Mouse (Mus musculus): ENCODE measurements around the gene Zfp697. TPM values are rescaled to one million over a fixed set of nuclear protein-coding genes. Genes with fewer than 3 reads are reported as not detected.
"Not testable (repeated sequence)": the region's sequence is repeated elsewhere in the genome, so short reads cannot be mapped to it uniquely, and the experiment has no call there.

Gene Zfp697
- polyA plus RNA-seq, 1 experiment from 2014 or later, result 12.2 TPM

DNA sequence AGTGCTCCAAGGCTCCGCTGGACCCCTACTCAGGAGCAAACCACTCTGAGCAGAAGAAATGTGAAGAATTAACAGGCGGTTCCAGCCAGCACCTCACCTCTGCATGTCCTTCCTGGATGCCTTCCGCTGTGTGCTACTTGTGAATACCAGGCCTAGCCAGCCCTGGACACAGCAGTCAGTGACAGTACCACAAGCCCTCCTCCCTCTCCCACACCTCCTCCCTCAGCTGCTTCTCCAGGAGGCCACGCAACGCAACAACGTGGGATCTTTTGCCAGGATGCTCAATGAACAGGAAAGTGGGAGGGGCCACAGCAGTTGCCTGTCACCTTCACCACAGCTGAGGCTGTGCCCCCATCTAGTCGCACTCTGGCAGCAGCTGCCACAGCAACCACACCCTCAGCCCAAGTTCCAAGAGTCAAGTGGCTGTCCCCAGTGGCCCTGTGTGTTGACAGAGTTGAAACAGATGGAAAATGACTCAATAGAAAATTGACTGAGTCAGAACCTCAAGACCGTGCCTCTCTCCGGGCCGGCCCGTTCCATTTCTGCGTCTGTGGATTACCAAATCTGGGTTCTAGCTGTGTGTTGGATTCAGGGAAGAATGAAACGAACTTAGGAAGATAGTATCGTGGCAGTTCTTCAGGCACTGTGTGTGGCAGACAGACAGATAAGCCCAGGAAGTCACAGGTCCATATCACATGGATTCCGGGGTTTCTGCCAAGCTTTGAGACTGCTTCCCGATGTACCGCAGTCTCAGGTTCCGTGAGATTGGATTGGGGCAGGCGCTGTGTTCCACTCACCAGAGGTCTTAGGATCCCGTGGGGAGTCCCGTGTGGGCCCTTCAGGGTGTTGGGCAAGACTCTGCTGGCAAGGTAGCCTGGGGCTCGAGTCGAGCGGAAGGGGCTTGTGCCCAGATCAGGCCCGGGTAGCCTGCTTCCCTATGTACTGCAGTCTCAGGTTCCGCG is 28.6 kb downstream of the Zfp697 start:
- H3K4me3 ChIP-seq; H3K27ac ChIP-seq; H3K27me3 ChIP-seq; H3K9me3 ChIP-seq (replicated peaks); H3K4me1 ChIP-seq; ATAC-seq; H3K9ac ChIP-seq; H3K4me2 ChIP-seq; H3K36me3 ChIP-seq (ENCODE audit: poor library complexity, severe bottlenecking): not testable (repeated sequence)
- WGBS, result 93% methylated on average over 18 of the region's 27 CpGs

DNA sequence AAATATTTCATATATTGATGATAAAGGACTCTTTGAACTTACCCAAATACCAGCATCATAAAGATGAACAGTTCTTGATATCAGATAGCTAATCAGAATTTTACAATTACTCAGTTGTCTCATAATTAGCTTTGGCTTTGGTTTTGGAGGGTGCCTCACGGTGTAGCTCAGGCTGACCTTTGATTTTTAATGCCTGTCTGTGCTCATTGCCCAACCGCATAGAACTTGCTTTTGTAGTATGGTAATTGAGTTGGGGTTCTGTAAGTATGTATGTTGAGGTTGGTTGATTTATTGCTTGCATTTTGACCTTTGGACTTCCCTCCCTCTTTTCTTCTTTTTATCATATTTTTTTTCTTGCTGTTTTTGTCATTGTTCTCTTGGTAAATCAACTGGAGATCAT is 31.5 kb downstream of the Zfp697 start:
- H3K27me3 ChIP-seq, result no peaks in the 10 kb centered on the region
- H3K27ac ChIP-seq, result no peak overlapping the region
- 82% methylated on average over 2 of the region's 2 CpGs for WGBS
- no peaks in the 10 kb centered on the region for H3K36me3 ChIP-seq (ENCODE audit: poor library complexity, severe bottlenecking)
- no peak overlapping the region for H3K4me2 ChIP-seq
- H3K9me3 ChIP-seq (replicated peaks), result no peaks in the 10 kb centered on the region
- no peak overlapping the region for H3K9ac ChIP-seq
- H3K4me1 ChIP-seq, result peaks cover 12% of the 10 kb centered on the region
- no peak for ATAC-seq
- no peak overlapping the region for H3K4me3 ChIP-seq

DNA sequence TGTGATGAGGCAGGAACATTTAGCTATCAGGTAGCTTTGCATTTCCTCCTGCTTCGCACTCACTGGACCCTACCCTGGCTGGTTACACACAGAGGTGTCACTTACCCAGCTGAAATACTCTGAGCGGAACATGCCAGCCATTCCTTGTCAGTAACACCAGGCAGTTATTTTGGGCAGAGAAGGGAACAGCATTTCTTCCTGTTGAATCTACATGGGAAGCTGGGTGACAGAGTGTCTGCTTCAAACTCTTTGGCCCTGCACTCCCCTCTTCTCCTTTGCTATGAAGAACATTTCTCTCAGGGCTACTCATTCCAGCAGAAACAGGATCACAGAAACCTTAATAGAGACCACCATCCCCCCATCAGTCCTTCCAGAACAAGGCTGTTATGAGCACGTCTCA is 32.0 kb downstream of the Zfp697 start:
- H3K9me3 ChIP-seq (replicated peaks), result no peaks in the 10 kb centered on the region
- WGBS, result 89% methylated on average over 3 of the region's 3 CpGs
- no peaks in the 10 kb centered on the region for H3K36me3 ChIP-seq (ENCODE audit: poor library complexity, severe bottlenecking)
- H3K27me3 ChIP-seq, result no peaks in the 10 kb centered on the region
- H3K27ac ChIP-seq, result no peak overlapping the region
- H3K4me3 ChIP-seq, result no peak overlapping the region
- H3K4me1 ChIP-seq, result peaks cover 12% of the 10 kb centered on the region
- H3K4me2 ChIP-seq, result no peak overlapping the region
- H3K9ac ChIP-seq, result no peak overlapping the region
- no peak for ATAC-seq

DNA sequence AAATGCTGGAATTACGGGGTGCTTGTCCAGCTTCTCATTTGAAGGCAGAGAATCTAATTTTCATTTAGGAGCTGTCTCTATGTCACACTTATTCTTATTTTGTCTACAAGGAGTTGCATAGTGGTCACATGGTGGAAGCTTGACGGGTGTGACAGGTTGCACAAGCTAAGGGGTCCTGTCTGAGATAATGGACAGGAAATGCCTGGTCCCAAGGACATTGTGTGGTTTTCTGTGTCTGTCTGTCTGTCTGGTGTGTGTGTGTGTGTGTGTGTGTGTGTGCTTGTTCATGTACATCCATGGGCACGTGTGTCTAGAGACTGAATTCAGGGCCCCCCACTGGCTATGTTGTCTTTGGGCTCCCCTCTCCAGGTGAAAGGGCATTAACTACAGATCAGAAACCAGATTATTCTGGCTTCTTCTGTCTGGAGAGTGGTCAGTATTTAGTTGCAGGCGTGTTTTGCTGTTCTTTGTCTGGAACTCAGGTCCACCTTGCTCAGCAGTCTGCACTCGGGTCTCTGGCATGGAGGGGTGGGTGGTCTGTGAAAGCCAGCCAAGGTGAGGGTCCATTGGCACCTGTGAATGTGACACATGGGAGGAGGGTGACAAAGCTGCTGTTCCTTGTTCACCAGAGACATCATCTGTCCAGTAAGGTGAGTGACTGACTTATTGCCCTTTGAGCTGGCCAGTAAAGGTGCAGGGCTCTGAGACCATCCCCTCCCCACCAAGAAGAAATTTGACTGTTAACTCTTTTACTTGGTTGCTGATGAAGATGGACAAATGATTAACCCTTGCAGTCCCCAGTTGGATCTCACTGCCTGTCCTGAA is 34.4 kb downstream of the Zfp697 start:
- Histone ChIP-seq H3K27me3 (no peaks in the 10 kb centered on the region), H3K4me3 (no peak overlapping the region), H3K9me3 (replicated peaks) (no peaks in the 10 kb centered on the region), H3K4me1 (peaks cover 15% of the 10 kb centered on the region), H3K4me2 (no peak overlapping the region), H3K27ac (no peak overlapping the region), H3K36me3 (ENCODE audit: poor library complexity, severe bottlenecking) (no peaks in the 10 kb centered on the region), H3K9ac (no peak overlapping the region)
- 86% methylated on average over 5 of the region's 5 CpGs for WGBS
- no peak for ATAC-seq

DNA sequence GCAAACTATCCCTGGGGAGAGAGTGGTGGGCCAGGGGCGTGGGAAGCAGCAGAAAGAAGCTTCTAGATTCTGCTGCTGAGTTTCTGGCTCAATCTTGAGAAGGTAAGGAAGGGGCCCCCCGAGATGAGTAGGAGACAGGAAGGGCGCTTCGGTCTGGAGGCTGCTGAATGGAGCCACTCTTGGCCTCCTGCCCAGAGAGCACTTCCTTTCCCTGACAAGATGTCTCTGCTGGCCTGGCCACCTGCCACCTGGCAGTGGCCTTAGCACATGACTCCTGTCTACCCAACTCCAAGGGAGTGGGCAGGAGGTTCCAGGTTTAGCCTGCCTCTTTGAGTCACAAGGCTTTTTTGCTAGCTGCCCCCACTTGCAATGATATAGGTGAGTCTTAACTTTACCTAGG is 35.1 kb downstream of the Zfp697 start:
- no peak overlapping the region for H3K4me3 ChIP-seq
- no peak overlapping the region for H3K27ac ChIP-seq
- H3K36me3 ChIP-seq (ENCODE audit: poor library complexity, severe bottlenecking), result no peaks in the 10 kb centered on the region
- no peak overlapping the region for H3K4me2 ChIP-seq
- WGBS, result 65% methylated on average over 4 of the region's 4 CpGs
- no peak overlapping the region for H3K9ac ChIP-seq
- peak; percentile 57; the same call in 1 of the 2 replicates for ATAC-seq
- H3K4me1 ChIP-seq, result peaks cover 15% of the 10 kb centered on the region
- H3K27me3 ChIP-seq, result no peaks in the 10 kb centered on the region
- no peaks in the 10 kb centered on the region for H3K9me3 ChIP-seq (replicated peaks)

GRCm38 (mm10) chr3:98418991-98419785 is 36.9 kb downstream of the Zfp697 start:
- no peaks in the 10 kb centered on the region for H3K9me3 ChIP-seq (replicated peaks)
- H3K4me3 ChIP-seq, result no peak overlapping the region
- no peak overlapping the region for H3K27ac ChIP-seq
- no peak overlapping the region for H3K9ac ChIP-seq
- H3K4me2 ChIP-seq, result no peak overlapping the region
- H3K4me1 ChIP-seq, result peaks cover 15% of the 10 kb centered on the region
- 78% methylated on average over 6 of the region's 6 CpGs for WGBS
- no peak for ATAC-seq
- H3K36me3 ChIP-seq (ENCODE audit: poor library complexity, severe bottlenecking), result no peaks in the 10 kb centered on the region
- H3K27me3 ChIP-seq, result no peaks in the 10 kb centered on the region

DNA sequence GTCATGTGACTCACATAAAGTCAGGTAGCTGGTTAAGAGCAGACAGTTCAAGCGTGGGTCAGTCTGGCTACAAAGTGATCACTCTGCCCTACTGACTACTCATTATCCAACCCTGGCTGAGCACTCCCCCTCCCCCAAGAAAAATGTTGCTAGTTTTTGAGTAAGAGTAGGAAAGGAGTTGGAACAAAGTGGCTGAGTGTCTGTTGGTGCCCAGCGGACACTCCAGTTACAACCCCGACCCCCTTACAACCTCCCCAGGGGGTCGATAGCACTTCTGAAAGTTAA is 37.5 kb downstream of the Zfp697 start:
- peaks cover 15% of the 10 kb centered on the region for H3K4me1 ChIP-seq
- H3K4me3 ChIP-seq, result no peak overlapping the region
- no peak overlapping the region for H3K27ac ChIP-seq
- ATAC-seq, result no peak
- no peak overlapping the region for H3K4me2 ChIP-seq
- no peaks in the 10 kb centered on the region for H3K9me3 ChIP-seq (replicated peaks)
- no peak overlapping the region for H3K9ac ChIP-seq
- 46% methylated on average over 4 of the region's 4 CpGs for WGBS
- H3K36me3 ChIP-seq (ENCODE audit: poor library complexity, severe bottlenecking), result no peaks in the 10 kb centered on the region
- no peaks in the 10 kb centered on the region for H3K27me3 ChIP-seq

DNA sequence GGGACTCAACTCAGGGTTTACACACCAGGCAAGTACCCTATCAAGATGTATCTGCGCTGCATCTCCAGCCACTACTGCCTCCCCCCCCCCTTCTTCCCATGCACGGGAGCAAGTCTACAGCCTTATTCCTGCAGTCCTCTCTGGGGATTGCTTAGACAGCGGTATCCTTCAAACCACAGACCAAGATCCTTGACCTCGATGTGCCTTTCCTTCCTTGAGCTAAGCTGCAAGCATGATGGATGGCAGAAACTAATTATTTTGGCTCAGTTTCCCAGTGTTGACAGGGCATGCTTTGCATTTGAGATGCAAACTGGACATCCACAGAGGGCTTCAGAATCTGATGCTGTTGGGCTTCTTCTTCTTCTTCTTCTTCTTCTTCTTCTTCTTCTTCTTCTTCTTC is 40.7 kb downstream of the Zfp697 start:
- H3K4me3 ChIP-seq, result no peak overlapping the region
- H3K4me1 ChIP-seq, result peaks cover 16% of the 10 kb centered on the region
- no peak overlapping the region for H3K9ac ChIP-seq
- no peaks in the 10 kb centered on the region for H3K9me3 ChIP-seq (replicated peaks)
- H3K4me2 ChIP-seq, result no peak overlapping the region
- no peak overlapping the region for H3K27ac ChIP-seq
- no peak for ATAC-seq
- H3K36me3 ChIP-seq (ENCODE audit: poor library complexity, severe bottlenecking), result peaks cover 7% of the 10 kb centered on the region
- peaks cover 6% of the 10 kb centered on the region; the same call in 1 of the 2 replicates for H3K27me3 ChIP-seq
- WGBS, result 90% methylated on average over 4 of the region's 4 CpGs

DNA sequence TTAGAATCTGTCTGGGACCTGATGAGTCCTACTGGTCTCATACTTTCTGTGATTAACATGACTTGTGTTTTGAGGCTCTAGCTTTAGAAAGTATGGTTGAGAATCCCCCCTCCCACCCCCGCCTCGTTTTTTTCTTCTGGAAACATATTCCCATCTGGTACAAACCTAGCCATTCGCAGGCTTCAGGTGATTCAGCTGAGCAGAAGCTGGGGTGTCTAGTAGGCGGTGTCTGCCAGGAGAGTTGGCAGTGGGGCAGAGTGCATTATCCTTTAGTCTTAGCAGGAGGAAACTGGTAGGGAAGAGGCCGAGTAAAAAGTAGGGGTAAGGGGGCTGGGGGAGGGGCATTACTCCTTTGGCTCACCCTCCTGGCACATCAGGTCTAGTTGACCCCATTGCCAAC is 44.5 kb downstream of the Zfp697 start:
- no peaks in the 10 kb centered on the region for H3K9me3 ChIP-seq (replicated peaks)
- no peak overlapping the region for H3K27ac ChIP-seq
- peaks cover 20% of the 10 kb centered on the region for H3K4me1 ChIP-seq
- peak overlapping the region; percentile 98 for H3K4me2 ChIP-seq
- H3K36me3 ChIP-seq (ENCODE audit: poor library complexity, severe bottlenecking), result peaks cover 7% of the 10 kb centered on the region
- H3K9ac ChIP-seq, result 0 out of 2 replicates have a peak overlapping the region, but pooled peaks have one; percentile 74
- H3K4me3 ChIP-seq, result peak overlapping the region; percentile 60
- H3K27me3 ChIP-seq, result peaks cover 22% of the 10 kb centered on the region
- WGBS, result 35% methylated on average over 5 of the region's 5 CpGs
- ATAC-seq, result no peak

- Histone ChIP-seq H3K9me3 (replicated peaks) (no peaks in the 10 kb centered on the region), H3K4me1 (peaks cover 20% of the 10 kb centered on the region), H3K27ac (no peak overlapping the region), H3K36me3 (ENCODE audit: poor library complexity, severe bottlenecking) (peaks cover 7% of the 10 kb centered on the region), H3K27me3 (peaks cover 22% of the 10 kb centered on the region), H3K4me2 (peak overlapping the region; percentile 98), H3K4me3 (peak overlapping the region; percentile 60), H3K9ac (peak overlapping the region; percentile 74)
- WGBS, result under 1% methylated on average over 23 of the region's 23 CpGs
- no peak for ATAC-seq
Measured at GRCm38 (mm10) chr3:98427260-98427599, 45.0 kb downstream of the Zfp697 start.

DNA sequence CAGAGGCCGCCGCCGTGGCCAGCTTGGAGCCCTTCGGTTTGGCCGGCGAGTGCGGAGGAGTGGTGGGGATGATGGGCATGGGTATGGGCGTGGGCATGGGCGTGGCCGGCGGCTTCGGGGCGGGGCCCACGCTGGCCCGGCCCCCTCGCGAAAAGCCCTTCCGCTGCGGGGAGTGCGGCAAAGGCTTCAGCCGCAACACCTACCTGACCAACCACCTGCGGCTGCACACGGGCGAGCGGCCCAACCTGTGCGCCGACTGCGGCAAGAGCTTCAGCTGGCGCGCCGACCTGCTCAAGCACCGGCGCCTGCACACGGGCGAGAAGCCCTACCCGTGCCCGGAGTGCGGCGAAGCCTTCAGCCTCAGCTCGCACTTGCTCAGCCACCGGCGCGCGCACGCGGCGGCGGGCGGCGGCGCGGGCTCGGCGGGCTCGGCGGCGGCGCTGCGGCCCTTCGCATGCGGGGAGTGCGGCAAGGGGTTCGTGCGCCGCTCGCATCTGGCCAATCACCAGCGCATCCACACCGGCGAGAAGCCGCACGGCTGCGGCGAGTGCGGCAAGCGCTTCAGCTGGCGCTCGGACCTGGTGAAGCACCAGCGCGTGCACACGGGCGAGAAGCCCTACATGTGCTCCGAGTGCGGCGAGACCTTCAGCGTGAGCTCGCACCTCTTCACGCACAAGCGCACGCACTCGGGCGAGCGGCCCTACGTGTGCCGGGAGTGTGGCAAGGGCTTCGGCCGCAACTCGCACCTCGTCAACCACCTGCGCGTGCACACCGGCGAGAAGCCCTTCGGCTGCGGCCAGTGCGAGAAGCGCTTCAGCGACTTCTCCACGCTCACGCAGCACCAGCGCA is 45.6 kb downstream of the Zfp697 start:
- H3K36me3 ChIP-seq (ENCODE audit: poor library complexity, severe bottlenecking), result peaks cover 7% of the 10 kb centered on the region
- WGBS, result under 1% methylated on average over 110 of the region's 110 CpGs
- H3K4me2 ChIP-seq, result peak overlapping the region; percentile 98
- H3K9me3 ChIP-seq (replicated peaks), result no peaks in the 10 kb centered on the region
- peak; percentile 96 for ATAC-seq
- peak overlapping the region; percentile 74 for H3K9ac ChIP-seq
- H3K4me1 ChIP-seq, result peaks cover 20% of the 10 kb centered on the region
- peaks cover 22% of the 10 kb centered on the region for H3K27me3 ChIP-seq
- no peak overlapping the region for H3K27ac ChIP-seq
- H3K4me3 ChIP-seq, result peak overlapping the region; percentile 60

All from forebrain, embryonic 13.5 days (tissue).